Comparison of ENCODE assay signal across 9 mouse cellular contexts in the genomic region with DNA sequence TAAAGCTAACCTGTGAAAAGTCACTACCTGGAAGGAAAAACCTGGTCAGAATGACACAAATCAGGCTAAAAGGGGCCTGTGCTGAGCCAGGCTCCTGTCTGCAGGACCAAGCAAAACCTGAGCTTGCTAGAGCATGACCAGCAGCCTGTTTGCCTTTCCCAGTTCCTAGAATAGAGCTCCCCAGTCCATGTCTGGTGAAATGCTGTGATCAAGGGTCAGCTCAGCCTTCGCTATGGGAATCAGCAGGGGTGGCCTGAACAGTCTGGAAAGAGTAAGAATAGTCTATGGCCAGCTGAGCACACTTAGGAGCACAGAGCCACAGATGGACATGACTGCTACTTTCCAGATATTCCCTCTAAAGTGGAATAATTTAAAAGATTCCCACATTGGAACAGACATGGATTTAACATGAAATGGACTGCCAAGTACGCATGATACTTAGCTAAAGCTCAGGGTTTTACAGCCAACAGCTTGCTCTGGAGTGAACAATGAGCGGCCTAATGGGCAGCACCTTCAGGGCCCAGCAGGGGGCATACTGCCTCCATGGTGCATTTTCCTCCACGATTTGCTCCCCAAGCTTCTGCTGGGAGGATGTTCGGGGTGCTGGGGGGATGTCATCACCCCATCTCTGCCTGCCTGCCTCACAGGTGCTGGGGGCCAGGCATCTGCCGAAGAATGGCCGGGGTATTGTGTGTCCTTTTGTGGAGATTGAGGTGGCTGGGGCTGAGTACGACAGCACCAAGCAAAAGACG. TPM values are rescaled to one million over a fixed set of nuclear protein-coding genes. Genes with fewer than 3 reads are reported as not detected.
DNase-seq lines count a peak whose midpoint lies in the region; ATAC-seq lines count a peak whose summit lies in the region.
"Had no signal": no experiment of that assay in that cellular context is flagged by ENCODE, and none has a peak within 500 bp of the region (broad histone marks: within the 10 kb centered on the region; RNA-seq: fewer than 3 reads in every experiment).

No protein-coding gene starts in this region.

- H3K27ac ChIP-seq in forebrain, embryonic 14.5 days (ENCODE audit: low read depth, low read length) = no peak overlapping the region
- no peak overlapping the region for H3K27ac ChIP-seq in forebrain, embryonic 10.5 days
- H3K27ac ChIP-seq in midbrain, embryonic 14.5 days (replicated peaks; ENCODE audit: low read depth, low read length) = no peak overlapping the region
- no peak overlapping the region for H3K27ac ChIP-seq in midbrain, embryonic 10.5 days (replicated peaks)
- H3K27ac ChIP-seq in forebrain, embryonic 16.5 days (ENCODE audit: low read length) = no peak overlapping the region
- H3K27ac ChIP-seq: stomach, embryonic 15.5 days had no signal

- no peak overlapping the region for H3K4me3 ChIP-seq in forebrain, embryonic 14.5 days (ENCODE audit: low read depth, low read length)
- no peak overlapping the region for H3K4me3 ChIP-seq in forebrain, embryonic 10.5 days
- H3K4me3 ChIP-seq in midbrain, embryonic 14.5 days (replicated peaks; ENCODE audit: low read depth, low read length) = no peak overlapping the region
- H3K4me3 ChIP-seq in midbrain, embryonic 10.5 days = no peak overlapping the region
- no peak overlapping the region for H3K4me3 ChIP-seq in forebrain, embryonic 16.5 days (replicated peaks; ENCODE audit: low read length)
- H3K4me3 ChIP-seq: stomach, embryonic 15.5 days had no signal

- H3K36me3 ChIP-seq in forebrain, embryonic 14.5 days (ENCODE audit: control insufficient read depth, insufficient read depth, low read length) = peaks cover 98% of the 10 kb centered on the region
- peaks cover 98% of the 10 kb centered on the region for H3K36me3 ChIP-seq in forebrain, embryonic 10.5 days (replicated peaks)
- H3K36me3 ChIP-seq in midbrain, embryonic 14.5 days (ENCODE audit: control insufficient read depth, insufficient read depth, low read length) = peaks cover 96% of the 10 kb centered on the region
- peaks cover 99% of the 10 kb centered on the region for H3K36me3 ChIP-seq in midbrain, embryonic 10.5 days
- peaks cover 55% of the 10 kb centered on the region for H3K36me3 ChIP-seq in forebrain, embryonic 16.5 days (ENCODE audit: control insufficient read depth, insufficient read depth)

- peak; percentile 29 for DNase-seq in forebrain, embryonic 14.5 days (ENCODE audit: low spot score)
- no peak for DNase-seq in forebrain, embryonic 10.5 days (ENCODE audit: extremely low spot score, low spot score)
- peak; percentile 49 for DNase-seq in midbrain, embryonic 14.5 days
- DNase-seq in midbrain, embryonic 10.5 days (ENCODE audit: low spot score) = no peak
- peak; percentile 55 for DNase-seq in brain, adult 2 months (ENCODE audit: low read depth, low spot score)
- peak; percentile 56 to 69 for DNase-seq in kidney, postnatal 25 days
- DNase-seq in retina, embryonic 14.5 days (ENCODE audit: low spot score) = peak; percentile 35

- ATAC-seq in forebrain, embryonic 14.5 days = no peak
- no peak for ATAC-seq in midbrain, embryonic 14.5 days (ENCODE audit: low FRiP score, low TSS enrichment)
- no peak for ATAC-seq in forebrain, embryonic 16.5 days

- no peaks in the 10 kb centered on the region for H3K27me3 ChIP-seq in forebrain, embryonic 14.5 days (replicated peaks; ENCODE audit: control insufficient read depth, insufficient read depth, low read length)
- H3K27me3 ChIP-seq in forebrain, embryonic 10.5 days (ENCODE audit: poor library complexity, severe bottlenecking) = no peaks in the 10 kb centered on the region
- H3K27me3 ChIP-seq in midbrain, embryonic 14.5 days (ENCODE audit: control insufficient read depth, insufficient read depth, low read length) = no peaks in the 10 kb centered on the region
- no peaks in the 10 kb centered on the region for H3K27me3 ChIP-seq in midbrain, embryonic 10.5 days (ENCODE audit: low read depth, poor library complexity, severe bottlenecking)
- no peaks in the 10 kb centered on the region for H3K27me3 ChIP-seq in forebrain, embryonic 16.5 days (replicated peaks; ENCODE audit: control insufficient read depth, insufficient read depth, low read length)
- H3K27me3 ChIP-seq: stomach, embryonic 15.5 days had no signal

- 89% methylated on average over 9 of the region's 9 CpGs for WGBS in forebrain, embryonic 14.5 days
- WGBS in forebrain, embryonic 10.5 days = 94% methylated on average over 9 of the region's 9 CpGs
- 92% methylated on average over 9 of the region's 9 CpGs for WGBS in midbrain, embryonic 14.5 days
- WGBS in midbrain, embryonic 10.5 days = 92% methylated on average over 9 of the region's 9 CpGs
- 87% methylated on average over 9 of the region's 9 CpGs for WGBS in forebrain, embryonic 16.5 days

- no peaks in the 10 kb centered on the region for H3K4me1 ChIP-seq in forebrain, embryonic 14.5 days (ENCODE audit: control insufficient read depth, insufficient read depth, low read length)
- H3K4me1 ChIP-seq in forebrain, embryonic 10.5 days = no peaks in the 10 kb centered on the region
- no peaks in the 10 kb centered on the region for H3K4me1 ChIP-seq in midbrain, embryonic 14.5 days (ENCODE audit: control insufficient read depth, insufficient read depth, low read length)
- peaks cover 9% of the 10 kb centered on the region for H3K4me1 ChIP-seq in midbrain, embryonic 10.5 days
- no peaks in the 10 kb centered on the region for H3K4me1 ChIP-seq in forebrain, embryonic 16.5 days (replicated peaks; ENCODE audit: control insufficient read depth, insufficient read depth, low read length)
- H3K4me1 ChIP-seq: stomach, embryonic 15.5 days had no signal

- no peaks in the 10 kb centered on the region for H3K9me3 ChIP-seq in forebrain, embryonic 14.5 days (replicated peaks; ENCODE audit: control insufficient read depth, low read length)
- no peaks in the 10 kb centered on the region for H3K9me3 ChIP-seq in forebrain, embryonic 10.5 days
- no peaks in the 10 kb centered on the region for H3K9me3 ChIP-seq in midbrain, embryonic 14.5 days (ENCODE audit: control insufficient read depth, low read length)
- H3K9me3 ChIP-seq in midbrain, embryonic 10.5 days (replicated peaks) = no peaks in the 10 kb centered on the region
- H3K9me3 ChIP-seq in forebrain, embryonic 16.5 days (ENCODE audit: control insufficient read depth, low read length) = no peaks in the 10 kb centered on the region
- H3K9me3 ChIP-seq: stomach, embryonic 15.5 days had no signal

- no peak overlapping the region for H3K9ac ChIP-seq in forebrain, embryonic 14.5 days (ENCODE audit: low read length)
- H3K9ac ChIP-seq in midbrain, embryonic 14.5 days (replicated peaks; ENCODE audit: low read length) = no peak overlapping the region
- H3K9ac ChIP-seq in forebrain, embryonic 16.5 days (replicated peaks; ENCODE audit: low read depth, low read length) = no peak overlapping the region
- H3K9ac ChIP-seq: stomach, embryonic 15.5 days had no signal

- H3K4me2 ChIP-seq in forebrain, embryonic 14.5 days (ENCODE audit: low read length) = no peak overlapping the region
- H3K4me2 ChIP-seq in midbrain, embryonic 14.5 days (ENCODE audit: low read length) = no peak overlapping the region
- no peak overlapping the region for H3K4me2 ChIP-seq in forebrain, embryonic 16.5 days (ENCODE audit: low read length)
- H3K4me2 ChIP-seq: stomach, embryonic 15.5 days had no signal

RNA-seq across cellular contexts. Expression of gene Plcg1, which starts 29.5 kb away (rescaled TPM):
- 40.2 and 48.7 TPM in 2 replicates for polyA plus RNA-seq in forebrain, embryonic 14.5 days (2014; fragmentation: Nextera tagmentation; extraction: Ambion mirVana)
- polyA plus RNA-seq in forebrain, embryonic 10.5 days (2016; fragmentation: Nextera tagmentation; extraction: Ambion mirVana) = 59.3 and 61.7 TPM in 2 replicates
- polyA plus RNA-seq in midbrain, embryonic 14.5 days (2014; fragmentation: Nextera tagmentation; extraction: Ambion mirVana) = 51.7 and 68.8 TPM in 2 replicates
- polyA plus RNA-seq in midbrain, embryonic 10.5 days (2016; fragmentation: Nextera tagmentation; extraction: Ambion mirVana) = 57.4 and 68.9 TPM in 2 replicates
- 83.2 and 84.4 TPM in 2 replicates for polyA plus RNA-seq in forebrain, embryonic 16.5 days (2015; fragmentation: Nextera tagmentation; extraction: Ambion mirVana)

Comparison
In these comparisons a context has a peak if more than half of its experiments do, and no peak if none do; other contexts are left out.
1. DNase-seq: peak in forebrain, embryonic 14.5 days (single experiment), midbrain, embryonic 14.5 days (single experiment), brain, adult 2 months (single experiment), kidney, postnatal 25 days (2 of 2) and retina, embryonic 14.5 days (single experiment); none in forebrain, embryonic 10.5 days (single experiment) and midbrain, embryonic 10.5 days (single experiment).